Mouse (Mus musculus) megakaryocyte-erythroid progenitor cell, adult 5 weeks (primary cell): ENCODE measurements around the gene Pcsk4. TPM values are rescaled to one million over a fixed set of nuclear protein-coding genes. Genes with fewer than 3 reads are reported as not detected.

Experiments used
- polyA plus RNA-seq: library from polyadenylated mRNA; stranded (reverse); fragments of >175 nt; gene quantifications from 2 replicates; pipeline ENCODE4 v1.2.3, GENCODE M21; 2012

The Pcsk4 gene
- polyA plus RNA-seq = 18.0 and 23.1 TPM in 2 replicates

GRCm38 (mm10) chr10:80329273-80330081 lies at the start of gene Pcsk4, which contains the start of gene Reep6:
TSS of gene Pcsk4 (minus strand) at chr10:80329498.
TSS of gene Reep6 (plus strand) at chr10:80329953.

GRCm38 (mm10) chr10:80356001-80356682 lies 26.8 kb upstream of the Pcsk4 start, which contains the start of gene Plk5:
TSS of gene Plk5 (plus strand) at chr10:80356459.

GRCm38 (mm10) chr10:80348244-80348781 lies 19.0 kb upstream of the Pcsk4 start, which contains the start of gene Adamtsl5:
TSS of gene Adamtsl5 (minus strand) at chr10:80348412.

GRCm38 (mm10) chr10:80320340-80320760 lies 8.9 kb downstream of the Pcsk4 start, which contains the start of gene 2310011J03Rik:
TSS of gene 2310011J03Rik (minus strand) at chr10:80320537.

GRCm38 (mm10) chr10:80295618-80296425 lies 33.5 kb downstream of the Pcsk4 start, which contains the start of gene Apc2:
TSS of gene Apc2 (plus strand) at chr10:80295977.

GRCm38 (mm10) chr10:80292251-80293146 lies 36.8 kb downstream of the Pcsk4 start, which contains the start of gene Rps15:
TSS of gene Rps15 (plus strand) at chr10:80292453.

Other genes with a start within 250 kb of the Pcsk4 start
- gene Sbno2, start 223.9 kb downstream of the Pcsk4 start, polyA plus RNA-seq = 77.6 and 78.0 TPM in 2 replicates
- 176 and 185 TPM in 2 replicates for gene Stk11, start 213.7 kb downstream of the Pcsk4 start, polyA plus RNA-seq
- 1,245 and 1,266 TPM in 2 replicates for gene Atp5d, start 190.9 kb downstream of the Pcsk4 start, polyA plus RNA-seq
- 32.3 and 53.4 TPM in 2 replicates for gene Cbarp, start 188.7 kb downstream of the Pcsk4 start, polyA plus RNA-seq
- gene Midn, start 181.2 kb downstream of the Pcsk4 start, polyA plus RNA-seq = 312 and 336 TPM in 2 replicates
- 43.7 and 63.7 TPM in 2 replicates for gene Cirbp, start 163.5 kb downstream of the Pcsk4 start, polyA plus RNA-seq
- 9.2 and 11.3 TPM in 2 replicates for gene 1600002K03Rik, start 156.6 kb downstream of the Pcsk4 start, polyA plus RNA-seq
- gene Efna2, start 150.0 kb downstream of the Pcsk4 start, polyA plus RNA-seq = 1.1 and 2.4 TPM in 2 replicates
- gene Mum1, start 103.1 kb downstream of the Pcsk4 start, polyA plus RNA-seq = 29.1 and 31.3 TPM in 2 replicates
- gene Ndufs7, start 80.4 kb downstream of the Pcsk4 start, polyA plus RNA-seq = 178 and 185 TPM in 2 replicates
- 5.0 and 5.2 TPM in 2 replicates for gene Gamt, start 68.5 kb downstream of the Pcsk4 start, polyA plus RNA-seq
- 594 and 636 TPM in 2 replicates for gene Dazap1, start 68.0 kb downstream of the Pcsk4 start, polyA plus RNA-seq
- gene Rps15, start 37.0 kb downstream of the Pcsk4 start, polyA plus RNA-seq = 9,463 and 9,670 TPM in 2 replicates
- gene Apc2, start 33.5 kb downstream of the Pcsk4 start, polyA plus RNA-seq = 0.43 and 0.77 TPM in 2 replicates
- gene 2310011J03Rik, start 9.0 kb downstream of the Pcsk4 start, polyA plus RNA-seq = 74.9 and 88.4 TPM in 2 replicates
- 13.1 and 18.3 TPM in 2 replicates for gene Reep6, start 455 bp upstream of the Pcsk4 start, polyA plus RNA-seq
- gene Adamtsl5, start 18.9 kb upstream of the Pcsk4 start, polyA plus RNA-seq = 7.0 and 10.4 TPM in 2 replicates
- gene Plk5, start 27.0 kb upstream of the Pcsk4 start, polyA plus RNA-seq = 0.23 and 0.25 TPM in 2 replicates
- gene Mex3d, start 58.2 kb upstream of the Pcsk4 start, polyA plus RNA-seq = 29.8 and 33.4 TPM in 2 replicates
- gene Mbd3, start 70.1 kb upstream of the Pcsk4 start, polyA plus RNA-seq = 234 and 278 TPM in 2 replicates
- 1,352 and 1,389 TPM in 2 replicates for gene Uqcr11, start 77.3 kb upstream of the Pcsk4 start, polyA plus RNA-seq
- gene Tcf3, start 104.1 kb upstream of the Pcsk4 start, polyA plus RNA-seq = 552 and 623 TPM in 2 replicates
- gene Onecut3, start 165.3 kb upstream of the Pcsk4 start, polyA plus RNA-seq = 0.01 and 0.04 TPM in 2 replicates
- 0.06 and 0.09 TPM in 2 replicates for gene Atp8b3, start 209.6 kb upstream of the Pcsk4 start, polyA plus RNA-seq
- gene Rexo1, start 232.1 kb upstream of the Pcsk4 start, polyA plus RNA-seq = 237 and 340 TPM in 2 replicates
- 120 and 125 TPM in 2 replicates for gene Klf16, start 247.8 kb upstream of the Pcsk4 start, polyA plus RNA-seq